Mouse (Mus musculus) urinary bladder, adult 18-20 months (tissue): Measurements from ENCODE around the gene Prss50.

ENCODE experiments used
- DNase-seq, 2 experiments: peaks; one replicate each; pipeline ENCODE4 v3.0.0; 2022; ENCODE audit warnings: low spot score in 2 of 2, mixed read lengths in 2 of 2

The Prss50 gene

DNA sequence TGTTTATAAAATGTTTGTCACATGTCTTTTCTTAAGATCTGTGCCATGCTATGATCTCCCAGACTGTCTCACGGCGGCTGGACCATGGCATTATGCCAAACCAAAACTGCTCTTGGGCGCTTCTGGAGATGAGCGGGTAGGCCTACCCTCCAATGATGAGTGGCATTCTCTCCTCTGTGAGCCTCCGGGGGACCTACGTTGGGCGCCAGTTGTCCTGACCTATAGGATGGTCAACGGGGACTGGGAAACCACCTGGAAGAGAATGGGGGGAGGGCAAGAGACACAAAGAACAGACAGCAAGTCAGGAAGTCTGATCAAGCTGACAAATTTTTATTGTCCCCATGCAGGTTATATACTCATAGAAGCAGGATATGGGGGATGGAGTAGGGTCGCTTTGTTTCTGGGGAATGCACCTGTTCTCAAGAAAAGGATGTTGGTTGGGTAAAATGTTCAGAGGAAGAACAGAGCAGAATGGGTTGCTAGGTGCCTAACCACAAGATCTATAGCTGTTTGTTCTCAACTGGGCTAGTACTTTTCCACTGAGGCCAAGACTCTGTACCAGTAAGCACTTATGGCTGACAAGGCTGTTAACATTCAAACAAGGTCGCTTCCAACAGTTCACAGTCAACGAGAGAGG lies 49.6 kb downstream of the Prss50 start:
- DNase-seq, result no peak

DNA sequence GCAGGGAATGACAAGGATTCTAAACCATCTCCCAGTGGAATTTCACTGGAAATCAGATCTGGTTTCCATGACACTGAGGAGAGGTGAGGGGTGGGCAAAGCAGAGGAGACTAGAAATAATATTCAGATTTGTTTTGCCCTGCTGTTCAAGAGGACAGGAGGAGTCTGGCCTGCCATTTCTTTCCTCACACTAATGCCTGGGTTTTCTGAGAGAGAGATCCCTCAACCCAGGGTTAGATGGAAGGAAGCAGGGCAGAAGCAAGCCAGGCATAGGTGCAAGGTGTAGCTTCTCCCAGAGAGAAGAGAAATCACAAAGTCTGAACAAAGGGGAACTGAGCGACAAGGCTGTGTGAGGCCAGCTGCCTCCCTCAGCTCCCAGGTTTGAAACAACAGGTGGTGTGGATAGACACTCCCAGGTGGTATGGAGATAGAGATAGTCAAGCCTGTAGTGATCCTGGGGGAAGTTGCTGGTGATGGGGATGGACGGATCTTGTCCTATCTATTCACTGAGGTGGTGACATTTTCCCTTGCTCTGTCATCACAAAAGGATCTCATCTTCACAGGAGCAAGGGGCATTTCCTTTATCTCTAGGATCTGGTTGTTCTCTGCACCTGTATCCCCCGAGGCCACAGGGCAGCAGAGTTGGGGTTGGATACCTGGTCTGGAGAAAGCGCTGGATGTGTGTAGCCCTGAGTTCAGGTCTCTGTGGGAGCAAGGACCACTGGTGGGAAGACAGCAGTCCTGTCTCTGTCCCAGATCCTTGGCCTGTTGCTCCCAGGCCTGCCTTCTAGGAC lies 50.3 kb downstream of the Prss50 start:
- no peak for DNase-seq

DNA sequence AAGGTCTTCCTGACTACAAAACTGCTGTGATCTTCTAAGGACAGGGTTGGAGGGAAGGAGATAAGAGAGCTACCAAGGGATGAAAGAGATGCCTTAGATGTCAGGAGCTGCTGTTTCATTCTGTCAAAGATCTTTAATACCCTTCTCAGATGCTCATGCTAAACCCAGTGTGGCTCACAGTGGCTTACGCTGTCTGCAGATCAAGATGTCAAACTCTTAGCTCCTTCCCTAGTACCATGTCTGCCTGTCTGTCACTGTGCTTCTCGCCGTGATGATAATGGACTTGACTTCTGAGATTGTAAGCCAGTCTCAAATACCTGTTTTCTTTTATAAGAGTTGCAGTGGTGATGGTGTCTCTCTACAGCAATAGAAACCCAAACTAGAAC lies 50.9 kb downstream of the Prss50 start:
- no peak for DNase-seq

DNA sequence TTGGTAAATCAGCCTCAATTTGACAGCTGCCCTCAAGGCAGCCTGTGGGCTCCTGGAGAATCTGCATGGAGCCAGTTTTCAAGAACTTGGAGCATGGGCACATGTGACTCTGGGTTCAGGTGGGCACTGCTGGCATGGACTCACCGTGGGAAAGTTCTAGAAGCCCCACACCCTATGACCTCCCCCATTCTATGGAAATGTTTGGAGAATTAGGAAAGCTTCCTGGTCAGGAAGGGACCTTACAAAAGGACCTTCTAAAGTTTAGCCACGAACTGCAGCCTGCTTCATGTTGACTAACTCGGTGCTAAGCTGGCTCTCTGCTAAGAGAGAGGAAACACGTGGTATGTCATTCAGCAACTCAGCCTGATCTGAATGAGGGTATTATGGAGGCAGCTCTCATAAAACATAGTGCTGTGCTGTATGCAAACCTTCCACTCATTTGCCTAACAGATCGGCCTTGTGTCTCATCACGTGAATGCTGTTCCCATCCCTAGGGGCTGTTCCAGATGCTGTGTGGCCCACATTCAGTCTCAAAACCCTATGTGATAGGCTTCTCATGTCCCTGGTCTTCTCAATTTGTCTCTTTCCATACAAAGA lies 51.7 kb downstream of the Prss50 start:
- no peak for DNase-seq
